Mouse (Mus musculus) adrenal gland, adult 8-10 months (tissue): ENCODE data around the gene Rab37. TPM values are rescaled to one million over a fixed set of nuclear protein-coding genes. Genes with fewer than 3 reads are reported as not detected.

Source experiments
- DNase-seq: peaks from one replicate; pipeline ENCODE4 v3.0.0; 2022
- total RNA-seq, 4 experiments: library from RNA; stranded (reverse); gene quantifications; 2 replicates each; pipeline ENCODE4 v1.2.4; 2022

Gene Rab37
- total RNA-seq, 4 experiments from 2014 or later = 0.58 to 1.8 (median 1.4) TPM

- no peak for DNase-seq
Observed at GRCm38 (mm10) chr11:115167631-115168249, 76.5 kb downstream of the Rab37 start.

GRCm38 (mm10) chr11:115169430-115169829 is 78.2 kb downstream of the Rab37 start:
- DNase-seq = no peak

- DNase-seq = no peak
Observed at GRCm38 (mm10) chr11:115171125-115171524, 79.9 kb downstream of the Rab37 start.

GRCm38 (mm10) chr11:115172825-115173287 is 81.6 kb downstream of the Rab37 start:
- DNase-seq = no peak

GRCm38 (mm10) chr11:115173549-115174339 is 82.5 kb downstream of the Rab37 start:
- no peak for DNase-seq

- no peak for DNase-seq
Observed at GRCm38 (mm10) chr11:115176399-115177190, 85.4 kb downstream of the Rab37 start.

- DNase-seq = no peak
Observed at GRCm38 (mm10) chr11:115177559-115178195, 86.4 kb downstream of the Rab37 start.

GRCm38 (mm10) chr11:115178766-115179165 is 87.5 kb downstream of the Rab37 start:
- DNase-seq = no peak

- DNase-seq = no peak
Observed at GRCm38 (mm10) chr11:115179191-115179590, 88.0 kb downstream of the Rab37 start.

- DNase-seq = no peak
Observed at GRCm38 (mm10) chr11:115179881-115180280, 88.7 kb downstream of the Rab37 start.

- peak; percentile 63 for DNase-seq
Observed at GRCm38 (mm10) chr11:115181913-115182638, 90.8 kb downstream of the Rab37 start.

GRCm38 (mm10) chr11:115184973-115185372 is 93.7 kb downstream of the Rab37 start:
- DNase-seq = no peak

GRCm38 (mm10) chr11:115187224-115187639 is 96.0 kb downstream of the Rab37 start, which contains the start of gene Tmem104:
TSS of gene Tmem104 (plus strand) at chr11:115187487.
- peak; percentile 99 for DNase-seq

- DNase-seq = no peak
Observed at GRCm38 (mm10) chr11:115187693-115188092, 96.5 kb downstream of the Rab37 start, which contains the start of gene Nat9. TSS of gene Nat9 (minus strand) at chr11:115187859.

- DNase-seq = no peak
Observed at GRCm38 (mm10) chr11:115188539-115189231, 97.5 kb downstream of the Rab37 start.

- DNase-seq = no peak
Observed at GRCm38 (mm10) chr11:115189304-115189703, 98.1 kb downstream of the Rab37 start.

GRCm38 (mm10) chr11:115192180-115192579 is 100.9 kb downstream of the Rab37 start:
- DNase-seq = peak; percentile 51

GRCm38 (mm10) chr11:115194693-115195092 is 103.5 kb downstream of the Rab37 start:
- no peak for DNase-seq

- DNase-seq = no peak
Observed at GRCm38 (mm10) chr11:115195933-115196332, 104.7 kb downstream of the Rab37 start.

GRCm38 (mm10) chr11:115197558-115197957 is 106.3 kb downstream of the Rab37 start:
- DNase-seq = no peak

- no peak for DNase-seq
Observed at GRCm38 (mm10) chr11:115198932-115199384, 107.7 kb downstream of the Rab37 start.
